13 mouse cellular contexts compared by ENCODE assay signal in genomic region chr5:75338439-75338838, GRCm38 (mm10).
DNase-seq lines count a peak whose midpoint lies in the region; ATAC-seq lines count a peak whose summit lies in the region.
"Had no signal": no experiment of that assay in that cellular context is flagged by ENCODE, and none has a peak within 500 bp of the region (broad histone marks: within the 10 kb centered on the region; RNA-seq: fewer than 3 reads in every experiment).

No protein-coding gene starts in this region.

- ATAC-seq in frontal cortex, adult (ENCODE audit: low TSS enrichment), result peak; percentile 59
- ATAC-seq: forebrain, embryonic 13.5 days; lung, postnatal 0 days had no signal

- DNase-seq in adrenal gland, postnatal 14 days, result peak; percentile 20
- no peak for DNase-seq in adrenal gland, postnatal 36 days
- peak; percentile 29 to 38 for DNase-seq in layer of hippocampus, postnatal 36 days
- peak; percentile 26 for DNase-seq in right cerebral cortex, postnatal 14 days
- no peak for DNase-seq in cerebellum, postnatal 14 days
- no peak for DNase-seq in kidney, adult 18-20 months
- DNase-seq in adrenal gland, adult 8-10 months, result no peak
- DNase-seq: cerebellum, postnatal 10 days; heart, adult 11 months; thymus, postnatal 25 days had no signal

Comparison
In these comparisons a context has a peak if more than half of its experiments do, and no peak if none do; other contexts are left out.
1. DNase-seq: peak in adrenal gland, postnatal 14 days (single experiment), layer of hippocampus, postnatal 36 days (2 of 2) and right cerebral cortex, postnatal 14 days (single experiment); none in adrenal gland, postnatal 36 days (0 of 2), cerebellum, postnatal 14 days (0 of 2), kidney, adult 18-20 months (single experiment) and adrenal gland, adult 8-10 months (single experiment).